Mouse (Mus musculus) layer of hippocampus, adult 8-10 months (tissue): Measurements from ENCODE around the gene Ppp1r11. TPM values are rescaled to one million over a fixed set of nuclear protein-coding genes. Genes with fewer than 3 reads are reported as not detected.
"Not testable (repeated sequence)": the region's sequence is repeated elsewhere in the genome, so short reads cannot be mapped to it uniquely, and the experiment has no call there.

ENCODE experiments used
- DNase-seq, 2 experiments: peaks; one replicate each; pipeline ENCODE4 v3.0.0; 2022; ENCODE audit warnings: low spot score in 2 of 2
- total RNA-seq, 4 experiments: library from RNA; stranded (reverse); gene quantifications; 2 replicates each; pipeline ENCODE4 v1.2.4; 2022

The Ppp1r11 gene
- 100 to 1,000 TPM; 122 to 142 (median 124) TPM for total RNA-seq

DNA sequence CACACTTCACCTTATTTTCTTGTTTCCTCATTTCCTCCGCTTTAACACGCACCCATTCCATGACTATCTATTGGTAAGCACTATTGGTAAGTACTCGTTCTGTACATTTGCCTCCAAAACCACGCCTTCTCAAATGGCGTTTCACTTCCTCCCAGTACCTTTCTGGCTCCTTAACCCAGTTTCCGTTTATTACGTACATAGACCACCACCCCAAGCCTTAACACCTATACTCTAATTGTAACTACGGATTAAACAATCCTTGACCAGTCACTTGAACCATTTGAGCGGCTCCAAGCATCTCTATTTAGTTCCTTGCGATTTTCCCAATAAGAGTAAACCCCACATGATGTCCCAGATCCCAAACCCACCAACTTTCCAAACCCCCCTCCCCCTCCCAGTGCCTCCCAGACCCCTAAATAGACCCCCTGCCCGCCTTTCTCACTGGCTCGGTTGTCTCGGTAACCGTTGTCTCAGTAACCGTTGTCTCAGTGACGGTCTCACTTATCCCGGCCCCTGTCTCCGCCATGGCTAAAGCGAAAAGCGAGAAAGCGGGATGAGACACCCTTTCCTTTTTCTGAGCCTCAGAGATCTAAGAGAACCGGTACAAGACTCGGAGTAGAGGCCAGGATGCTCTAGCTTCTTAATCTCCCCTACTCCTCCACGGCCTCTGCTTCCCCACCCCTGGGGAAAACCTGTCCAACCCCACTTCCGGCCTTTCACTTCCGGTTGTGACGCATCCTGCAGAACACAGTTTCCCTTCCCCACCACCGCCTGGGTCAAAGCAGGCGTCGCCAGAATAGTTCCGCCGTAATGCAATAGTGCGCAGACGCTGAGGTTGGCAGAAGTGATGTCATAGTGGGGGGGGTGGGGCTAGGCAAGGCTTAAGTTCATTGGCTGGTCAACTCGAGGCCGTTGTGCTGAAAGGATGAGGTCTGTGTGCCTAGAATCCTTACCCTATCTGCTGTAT, at the start of gene Ppp1r11:
Gene Ppp1r11 (minus strand): TSS at position 761 of the 967 bp plus-strand sequence.
- DNase-seq, result peak; percentile 96 to 97

DNA sequence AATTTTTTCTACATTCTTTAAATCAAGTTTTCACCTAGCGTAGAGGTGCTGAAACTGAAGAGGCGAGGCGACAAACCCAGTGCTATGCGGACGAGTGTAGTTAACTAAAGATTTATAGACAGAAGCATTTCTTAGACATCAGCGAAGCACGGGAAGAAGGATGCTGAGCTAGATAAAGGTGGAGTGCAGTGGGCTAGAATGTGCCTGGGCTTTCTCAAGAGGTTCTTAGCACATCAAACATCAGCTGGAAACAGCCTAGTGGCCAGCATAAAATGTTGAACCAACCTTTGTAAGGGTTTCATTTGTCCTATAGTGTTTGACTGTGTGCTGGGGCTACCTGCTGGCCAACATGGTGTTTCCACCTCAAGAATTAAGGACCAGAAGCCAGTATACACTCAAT, 49.3 kb upstream of the Ppp1r11 start, which contains the start of gene Zfp57:
Gene Zfp57 (plus strand): TSS at position 301 of the 400 bp plus-strand sequence.
- DNase-seq, result no peak

DNA sequence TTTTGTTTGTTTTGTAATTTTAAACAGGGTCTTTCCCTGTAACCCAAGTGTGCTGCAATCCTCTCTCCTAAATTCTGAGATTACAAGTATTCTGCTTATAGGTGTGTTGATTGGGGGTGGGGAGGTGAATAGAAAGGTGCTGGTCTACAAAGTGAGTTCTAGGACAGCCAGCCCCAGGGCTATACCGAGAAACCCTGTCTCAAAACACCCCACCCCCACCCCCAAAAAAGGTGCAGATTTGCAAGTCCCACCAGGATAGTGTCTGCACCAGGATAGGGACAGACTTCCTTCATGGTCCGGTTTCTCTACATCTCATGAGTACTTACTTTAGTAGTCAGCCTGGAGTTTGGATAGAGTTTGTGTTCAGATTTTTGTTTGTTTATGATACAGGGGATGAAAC, 46.9 kb upstream of the Ppp1r11 start:
- DNase-seq, result no peak

DNA sequence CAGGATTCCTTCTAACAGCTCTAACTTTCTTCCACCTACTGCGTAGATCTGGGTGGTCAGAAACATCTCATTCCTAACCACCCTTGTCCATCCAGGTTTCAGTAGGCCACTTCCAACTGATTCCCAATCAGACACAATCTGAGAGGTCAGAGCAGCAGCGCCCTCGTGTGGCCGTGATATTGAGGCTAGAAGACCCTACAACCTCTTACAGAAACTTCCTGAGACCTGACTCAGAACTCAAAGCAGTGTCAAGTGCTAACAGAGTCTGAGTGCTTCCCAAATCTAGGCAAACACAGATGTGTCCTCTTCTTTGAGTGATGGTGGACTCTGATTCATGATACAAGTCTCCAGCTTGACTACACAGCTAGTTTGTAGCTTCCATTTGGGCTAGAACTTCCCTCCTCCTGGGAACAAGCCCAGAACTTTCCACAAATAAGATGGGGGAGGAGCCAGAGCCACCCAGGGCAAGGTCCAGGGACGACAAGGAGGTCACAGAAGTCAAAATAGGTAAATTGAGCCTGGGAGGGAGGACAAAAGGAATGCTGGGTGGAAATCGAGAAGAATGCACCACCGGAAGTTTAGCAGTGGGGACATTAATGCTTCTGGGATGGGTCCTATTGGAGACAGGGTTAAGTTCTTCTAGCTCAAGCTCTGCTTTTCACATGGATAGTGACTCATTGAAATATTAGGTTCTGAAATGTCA, 45.6 kb upstream of the Ppp1r11 start:
- DNase-seq, result peak; percentile 34 to 80

DNA sequence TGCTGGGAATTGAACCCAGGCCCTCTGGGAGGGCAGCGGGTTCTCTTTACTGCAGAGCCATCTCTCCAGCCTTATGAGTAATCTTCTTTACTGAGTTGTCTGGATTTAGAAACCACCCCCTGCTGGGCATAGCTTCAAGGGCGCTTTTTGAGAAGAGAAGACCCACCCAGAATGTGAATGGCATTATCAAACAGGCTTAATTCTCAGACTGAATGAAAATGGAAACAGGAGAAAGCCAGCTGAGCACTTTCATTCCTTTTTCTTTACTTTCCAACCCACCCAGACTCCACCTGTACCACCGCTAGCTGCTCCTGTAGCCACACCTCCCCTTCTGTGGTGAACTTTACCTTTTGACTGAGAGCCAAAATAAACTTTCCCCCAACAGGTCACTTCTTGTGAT, 43.9 kb upstream of the Ppp1r11 start:
- DNase-seq, result no peak

DNA sequence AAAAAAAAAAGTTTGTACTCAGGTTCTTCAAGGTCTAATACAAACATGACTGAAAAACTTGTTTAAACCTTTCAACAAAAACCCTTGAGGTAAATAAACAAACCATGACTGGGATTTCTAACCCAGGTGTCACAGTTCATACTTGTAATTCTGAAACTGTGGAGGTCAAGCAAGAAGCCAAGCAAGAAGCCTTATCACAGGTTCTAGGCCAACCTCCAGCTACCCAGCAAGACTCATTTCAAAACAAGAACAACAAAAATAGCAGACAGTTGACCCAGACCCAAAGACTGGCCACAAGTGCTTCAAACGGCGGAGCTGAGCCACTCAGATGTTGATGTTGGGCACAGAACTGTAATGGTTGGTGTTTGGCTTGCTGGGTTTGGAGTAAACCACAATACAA, 43.0 kb upstream of the Ppp1r11 start:
- DNase-seq, result no peak

DNA sequence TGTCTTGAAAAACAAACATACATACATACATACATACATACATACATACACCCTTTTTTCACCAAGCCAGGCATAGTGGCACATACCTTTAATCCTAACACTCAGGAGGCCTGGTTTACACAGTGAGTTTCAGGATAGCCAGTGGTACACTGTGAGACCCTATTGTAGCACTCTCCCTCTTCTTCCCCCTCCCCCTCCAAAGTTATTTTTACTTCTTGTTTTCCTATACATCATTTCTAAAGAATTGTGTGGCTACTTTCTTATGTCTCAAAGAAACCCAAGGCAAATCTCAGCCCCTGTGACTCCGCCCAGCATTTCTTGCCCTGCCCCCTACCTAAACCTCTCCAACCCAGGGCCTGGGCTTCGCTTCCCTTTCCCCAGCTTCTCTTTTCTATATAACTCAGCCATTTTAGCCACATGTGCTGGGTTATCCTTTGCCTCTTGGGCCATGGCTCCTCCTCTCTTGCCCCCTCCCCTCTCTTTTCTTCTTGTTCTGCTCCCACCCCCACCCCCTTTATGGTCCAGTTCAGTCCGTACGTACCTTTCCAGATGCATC, 42.3 kb upstream of the Ppp1r11 start:
- no peak for DNase-seq

DNA sequence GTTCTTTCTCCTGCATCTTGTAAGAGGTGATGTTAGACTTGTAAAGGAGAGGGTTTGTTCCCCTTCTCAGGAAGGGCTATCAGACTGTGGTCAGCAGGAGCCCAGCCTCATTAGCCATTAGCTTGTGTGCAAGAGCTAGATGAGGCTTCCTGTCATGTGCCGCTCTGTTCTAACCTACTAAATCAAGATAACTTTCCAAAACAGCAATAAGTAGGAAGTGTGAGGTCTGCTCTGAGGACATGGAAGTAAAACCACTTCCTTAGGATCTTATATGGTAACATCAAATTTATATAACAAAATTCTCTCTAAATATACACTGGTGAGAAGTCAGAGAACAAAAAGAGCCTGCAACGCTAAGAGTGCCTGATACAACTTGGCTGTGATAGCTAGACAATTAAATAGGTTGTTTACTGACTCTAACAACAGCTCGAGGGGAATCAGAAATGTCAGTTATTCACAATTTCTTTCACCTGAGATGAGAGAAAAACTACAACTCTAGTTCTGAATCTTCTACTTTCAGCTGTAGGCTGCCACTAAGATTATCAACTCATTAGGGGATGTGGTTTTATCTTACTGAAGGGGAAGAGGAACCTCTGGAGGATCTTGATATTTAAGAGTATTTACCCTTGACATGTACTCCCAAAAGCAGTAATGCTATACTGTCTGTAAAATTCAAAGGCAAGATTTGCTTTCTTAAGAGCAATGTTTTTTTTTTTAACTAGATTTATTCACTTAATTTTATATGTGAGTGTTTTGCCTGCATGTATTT, 41.0 kb upstream of the Ppp1r11 start:
- DNase-seq, result no peak

DNA sequence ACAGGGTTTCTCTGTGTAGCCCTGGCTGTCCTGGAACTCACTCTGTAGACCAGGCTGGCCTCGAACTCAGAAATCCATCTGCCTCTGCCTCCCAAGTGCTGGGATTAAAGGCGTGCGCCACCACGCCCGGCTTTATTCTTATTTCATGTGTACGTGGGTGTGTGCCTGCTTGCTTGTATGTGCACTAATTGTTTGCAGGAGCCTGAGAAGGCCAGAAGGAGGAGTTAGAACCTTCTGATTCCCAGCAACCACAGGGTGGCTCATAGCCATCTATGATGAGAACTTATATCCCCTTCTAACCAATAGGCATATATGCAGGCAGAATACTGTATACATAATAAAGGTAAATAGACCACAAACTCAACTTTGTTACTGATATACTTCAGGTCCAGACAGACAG, 39.1 kb upstream of the Ppp1r11 start:
- not testable (repeated sequence) for DNase-seq

DNA sequence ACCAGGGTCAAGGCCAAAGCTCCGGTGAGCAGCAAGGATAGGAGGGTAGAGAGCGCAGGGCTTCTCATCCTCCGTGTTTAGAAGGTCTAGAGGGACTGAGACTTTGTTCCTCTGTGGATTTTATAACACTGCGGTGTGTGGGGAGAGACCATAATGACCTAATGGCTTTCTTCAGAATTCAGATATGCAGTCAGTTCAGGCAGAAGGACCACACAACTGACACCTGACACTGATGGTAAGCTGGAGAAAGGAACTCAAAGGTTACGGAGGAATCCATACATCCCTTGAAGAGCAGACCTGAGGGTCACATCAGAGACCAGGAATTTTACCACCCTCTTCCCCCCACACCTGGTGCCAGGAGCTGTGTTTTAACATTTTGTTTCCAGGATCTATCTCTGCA, 37.9 kb upstream of the Ppp1r11 start, which contains the start of gene H2-M5:
Gene H2-M5 (minus strand): TSS at position 101 of the 400 bp plus-strand sequence.
- DNase-seq, result no peak

DNA sequence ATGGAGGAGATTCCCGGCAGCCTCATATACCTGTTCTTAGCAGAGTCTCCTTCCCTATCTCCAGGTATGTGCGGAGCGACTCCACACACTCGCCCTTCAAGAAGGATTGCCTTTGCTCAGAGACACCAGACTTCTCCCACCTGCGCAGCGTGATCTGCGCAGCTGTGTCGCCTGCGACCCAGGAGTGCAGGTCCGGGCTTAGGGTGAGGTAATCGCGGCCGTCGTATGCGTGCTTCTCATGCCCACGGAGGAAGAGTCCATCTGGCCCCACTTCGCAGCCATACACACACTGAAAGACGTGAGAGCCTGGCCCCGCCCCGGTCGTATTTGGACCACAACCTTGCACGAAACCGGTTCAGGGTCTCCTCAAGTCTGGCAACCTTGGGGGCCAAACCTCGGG, 36.9 kb upstream of the Ppp1r11 start:
- no peak for DNase-seq

DNA sequence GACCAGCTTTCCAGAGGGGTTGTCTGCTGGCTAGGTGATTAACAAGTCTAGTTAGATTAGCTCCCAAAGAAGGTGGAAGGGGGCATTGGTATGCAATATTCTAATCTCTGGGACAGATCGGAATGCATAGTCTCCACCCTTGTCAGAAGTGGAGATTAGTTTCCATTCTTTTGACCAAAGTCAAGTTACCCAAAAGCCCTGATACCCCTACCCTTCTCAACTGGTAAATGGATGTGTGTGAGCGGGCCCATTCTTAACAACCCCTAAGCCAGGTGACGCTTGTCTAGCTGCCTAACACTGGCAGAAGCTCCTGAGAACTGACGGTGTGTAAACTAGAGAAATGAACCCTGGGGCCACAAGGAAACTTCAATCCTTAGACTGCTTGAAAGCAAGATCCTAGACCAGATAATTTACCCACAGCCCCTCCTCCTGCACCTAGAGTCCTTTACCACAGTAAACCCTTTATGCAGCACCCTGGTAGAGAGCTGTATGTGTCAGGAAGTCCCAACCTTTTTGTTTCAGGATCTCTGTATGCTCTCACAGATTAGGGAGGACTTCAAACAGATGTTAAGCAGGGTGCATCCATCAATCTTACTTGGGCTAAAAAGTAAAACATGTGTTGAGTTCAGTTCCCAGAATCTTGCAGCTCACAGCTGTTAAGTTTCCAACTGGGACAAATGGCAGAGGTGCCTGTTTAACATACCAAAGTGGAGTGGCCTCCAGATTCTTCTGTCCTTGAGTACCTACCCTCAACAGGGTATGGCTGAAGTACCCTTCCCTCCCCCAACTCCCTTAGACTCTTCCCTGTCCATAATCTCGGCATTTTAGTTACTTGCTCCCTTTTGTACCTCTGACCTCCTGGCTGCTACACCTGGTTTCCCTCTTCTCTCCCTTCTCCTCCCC, 31.0 kb upstream of the Ppp1r11 start:
- DNase-seq, result no peak

DNA sequence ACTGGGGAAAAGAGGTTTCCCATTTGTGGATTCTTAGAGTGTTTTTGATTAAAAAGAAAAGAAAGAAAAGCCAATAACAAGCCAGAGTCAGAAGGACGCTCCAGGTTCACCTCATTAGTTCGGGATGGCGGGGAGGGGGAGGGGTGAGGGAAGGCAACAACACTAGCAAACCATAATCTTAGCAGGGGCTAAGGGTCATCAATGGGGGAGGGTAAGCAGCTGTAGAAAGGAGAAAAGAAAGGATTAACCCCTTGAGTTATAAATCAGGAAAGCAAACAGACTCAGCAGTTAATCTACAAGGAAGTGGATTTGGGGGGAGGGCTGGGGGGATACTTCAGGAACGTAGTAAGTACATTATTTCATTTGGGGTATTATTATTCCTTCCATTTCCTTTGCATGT, 30.3 kb upstream of the Ppp1r11 start:
- no peak for DNase-seq

DNA sequence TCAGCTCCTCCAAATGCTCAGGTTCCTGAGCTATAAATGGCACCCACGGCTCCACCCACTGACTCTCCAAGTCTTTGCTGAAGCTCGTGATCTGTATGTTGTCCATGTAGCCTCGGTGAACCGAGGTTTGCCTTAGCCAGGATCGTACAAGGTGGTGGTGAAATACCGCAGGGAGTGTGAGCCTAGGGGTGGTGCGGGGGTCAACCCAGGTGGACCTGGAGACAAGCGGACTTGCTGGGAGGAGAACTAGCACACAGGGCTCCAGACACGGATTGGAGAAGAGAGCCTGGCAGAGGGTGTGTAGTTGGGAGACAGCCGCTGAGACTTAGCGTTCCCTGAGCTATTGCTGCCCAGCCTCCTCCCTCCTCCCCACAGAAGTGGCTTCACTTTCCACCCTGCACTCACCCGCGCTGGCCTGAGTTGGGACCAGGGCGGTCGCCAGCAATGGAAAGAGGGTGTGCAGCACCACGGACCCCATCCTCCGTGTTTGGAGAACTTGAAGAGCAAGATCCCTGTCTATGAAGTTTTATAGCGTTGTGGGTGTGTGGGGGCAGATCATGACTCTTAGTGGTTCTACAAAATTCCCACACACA, 29.8 kb upstream of the Ppp1r11 start, which contains the start of gene 2410137M14Rik:
Gene 2410137M14Rik (minus strand): TSS at position 17 of the 593 bp plus-strand sequence.
- DNase-seq, result no peak

DNA sequence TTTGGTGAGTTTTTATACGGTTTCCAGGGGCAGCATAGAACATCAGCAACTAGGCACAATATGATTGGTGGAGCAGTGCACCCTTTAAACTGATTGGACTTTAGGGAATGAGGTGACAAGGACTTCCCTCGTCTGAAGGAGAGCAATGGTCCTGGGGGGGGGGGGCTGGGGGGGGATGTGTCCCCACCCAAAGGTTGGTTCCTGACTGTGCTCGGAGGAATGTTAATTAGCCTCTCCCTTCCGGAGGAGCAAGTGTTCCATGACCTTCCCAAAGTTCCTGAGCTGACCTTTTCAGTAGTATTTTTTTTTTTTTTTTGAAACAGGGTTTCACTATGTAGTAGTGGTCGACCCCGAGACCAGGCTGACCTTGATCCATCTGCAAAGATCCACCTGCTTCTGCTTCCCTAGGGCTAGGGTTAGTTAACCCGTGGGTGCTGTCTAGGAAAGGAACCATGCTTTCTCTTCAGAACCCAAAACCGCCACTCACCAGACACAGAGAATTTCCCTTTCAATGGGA, 21.8 kb upstream of the Ppp1r11 start:
- no peak for DNase-seq

DNA sequence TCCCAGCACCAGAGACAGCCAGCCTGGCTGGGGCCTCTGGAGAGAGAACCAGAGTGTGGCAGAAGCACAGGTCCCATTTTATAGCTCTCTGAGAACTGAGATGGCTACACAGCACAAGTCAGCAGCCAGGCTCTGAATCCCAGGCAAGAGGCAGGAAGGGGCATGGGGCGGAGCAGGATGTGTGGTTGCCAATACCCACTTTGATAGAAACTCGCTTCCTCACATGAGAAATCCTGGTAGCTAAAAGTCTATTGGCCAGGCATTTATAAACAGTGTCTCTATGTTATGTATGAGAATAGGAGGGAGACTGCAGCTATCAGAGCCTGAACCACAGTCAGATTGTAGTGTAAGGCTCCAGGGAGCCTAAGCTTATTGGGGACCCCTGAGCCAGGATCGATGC, 21.2 kb upstream of the Ppp1r11 start:
- no peak for DNase-seq

DNA sequence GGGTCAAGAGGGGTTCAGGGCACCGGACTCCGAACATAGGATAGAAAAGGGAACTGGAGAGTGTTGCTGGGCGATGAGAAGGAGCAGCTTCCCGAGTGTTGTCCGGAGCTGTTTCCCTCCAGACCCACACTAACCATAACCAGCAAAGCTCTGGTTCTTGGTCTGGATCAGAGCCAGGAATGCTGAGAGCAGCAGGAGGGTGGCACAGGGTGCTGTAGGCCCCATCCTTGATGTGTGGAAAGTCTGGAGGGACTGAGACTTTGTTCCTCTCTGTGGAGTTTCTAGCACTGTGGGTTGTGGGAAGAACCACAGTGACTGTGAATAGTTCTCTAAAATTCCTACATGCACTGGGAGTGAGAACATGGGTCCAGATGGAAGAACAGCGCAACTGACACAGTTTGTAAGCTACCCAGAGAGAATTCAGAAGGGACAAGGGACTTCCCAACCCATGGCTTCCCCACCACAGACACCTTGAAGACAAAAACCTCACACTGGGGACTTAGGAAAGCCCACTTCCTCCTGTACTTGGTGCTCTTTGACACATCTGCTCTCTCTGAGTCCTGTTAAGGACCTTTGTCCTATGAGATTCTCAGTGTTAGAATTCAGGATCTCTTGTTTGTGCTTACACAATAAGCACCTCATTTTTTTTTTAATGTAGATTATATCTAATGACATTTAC, 19.8 kb upstream of the Ppp1r11 start:
- DNase-seq, result no peak

DNA sequence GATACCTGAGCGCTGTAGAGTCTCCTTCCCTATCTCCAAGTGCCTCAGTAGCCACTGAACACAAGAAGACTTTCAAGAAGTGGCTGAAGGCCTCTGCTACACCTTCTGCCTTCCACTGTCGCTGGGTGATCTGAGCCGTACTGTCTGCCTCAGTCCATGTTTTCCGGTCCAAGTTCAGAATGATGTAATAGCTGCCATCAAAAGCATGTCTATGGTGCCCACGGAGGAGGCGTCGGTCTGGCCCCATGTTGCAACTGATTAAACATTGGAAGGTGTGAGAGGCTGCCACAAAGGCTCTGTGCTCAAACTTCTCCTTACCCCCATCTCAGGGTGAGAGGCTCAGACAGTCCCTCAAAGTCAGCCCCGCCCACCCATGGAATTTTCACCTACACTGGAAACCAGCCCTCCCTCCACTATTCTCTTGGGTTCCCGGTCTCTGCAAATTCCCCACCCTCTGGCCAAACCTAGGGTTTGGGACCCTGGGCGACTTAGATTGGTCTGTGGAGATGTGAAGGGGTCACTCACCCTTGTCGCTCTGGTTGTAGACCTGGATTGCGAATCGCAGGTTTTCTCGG, 18.9 kb upstream of the Ppp1r11 start:
- no peak for DNase-seq

DNA sequence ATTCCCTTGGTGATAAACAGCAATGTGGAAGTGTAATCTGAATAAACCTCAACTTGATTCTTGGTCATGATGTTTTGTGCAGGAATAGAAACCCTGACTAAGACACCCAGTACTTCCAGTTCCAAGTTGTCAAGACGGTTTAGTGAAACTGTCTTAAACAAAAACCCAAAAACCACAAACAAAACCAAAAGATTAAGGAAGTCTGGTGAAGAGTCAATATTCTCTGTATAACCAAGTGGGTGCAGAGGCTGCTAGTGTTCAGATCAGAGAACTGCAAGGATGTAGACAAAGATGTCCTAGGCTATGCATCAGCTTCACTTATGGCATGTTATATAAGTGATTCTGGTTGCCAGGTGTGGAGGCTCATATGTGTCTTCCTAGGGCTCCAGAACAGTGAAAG, 15.3 kb upstream of the Ppp1r11 start:
- DNase-seq, result no peak
